Mouse (Mus musculus) forebrain, embryonic 16.5 days (tissue): ENCODE data around the gene Elmo1. TPM values are rescaled to one million over a fixed set of nuclear protein-coding genes. Genes with fewer than 3 reads are reported as not detected.
A peak's percentile ranks its signal among the peaks of the same experiment; 100 is the strongest.

Experiments used
- ATAC-seq: fragments of 200-750 bp; cut with Nextera tagmentation; 2 replicates; pipeline ENCODE4 v1.8.0; 2017; ENCODE audit warnings: mild to moderate bottlenecking, moderate library complexity
- H3K27ac ChIP-seq: fragments of 300-500 bp; sonication (generic); 2 replicates; pipeline ENCODE4 v1.5.1; 2014; ENCODE audit warnings: low read length, control low read depth
- H3K27me3 ChIP-seq: fragments of 300-500 bp; sonication (generic); replicated peaks from 2 replicates; pipeline ENCODE4 v1.6.1; 2014; ENCODE audit warnings: low read length; ENCODE audit not compliant: control insufficient read depth, insufficient read depth
- H3K36me3 ChIP-seq: fragments of 300-500 bp; sonication (generic); 2 replicates; pipeline ENCODE4 v1.6.1; 2014; ENCODE audit not compliant: control insufficient read depth, insufficient read depth
- H3K4me1 ChIP-seq: fragments of 300-500 bp; sonication (generic); replicated peaks from 2 replicates; pipeline ENCODE4 v1.6.1; 2014; ENCODE audit warnings: low read length; ENCODE audit not compliant: control insufficient read depth, insufficient read depth
- H3K4me2 ChIP-seq: fragments of 300-500 bp; sonication (generic); 2 replicates; pipeline ENCODE4 v1.6.1; 2014; ENCODE audit warnings: mild to moderate bottlenecking, low read length, control low read depth
- H3K4me3 ChIP-seq: fragments of 300-500 bp; sonication (generic); replicated peaks from 2 replicates; pipeline ENCODE4 v1.5.1; 2014; ENCODE audit warnings: mild to moderate bottlenecking, low read length, control low read depth
- H3K9ac ChIP-seq: fragments of 300-500 bp; sonication (generic); replicated peaks from 2 replicates; pipeline ENCODE4 v1.6.1; 2014; ENCODE audit warnings: low read depth, low read length, control low read depth
- H3K9me3 ChIP-seq: fragments of 300-500 bp; sonication (generic); 2 replicates; pipeline ENCODE4 v1.6.1; 2016; ENCODE audit warnings: low read length; ENCODE audit not compliant: control insufficient read depth
- WGBS: fragments of 180-500 bp; shearing (Covaris S2); extraction: QIAGEN DNeasy Blood & Tissue Kit; methylation state at CpG from one replicate; pipeline ENCODE4 v1.1.7; 2014; 5-methylcytosine and 5-hydroxymethylcytosine counted together
- polyA plus RNA-seq: library from polyadenylated mRNA; unstranded; fragments of >200 nt; fragmentation: Nextera tagmentation; extraction: Ambion mirVana; gene quantifications from 2 replicates; pipeline ENCODE4 v1.2.1, GENCODE M21; 2015

Elmo1 gene
- polyA plus RNA-seq, 1 experiment from 2014 or later = 42.4 TPM

DNA sequence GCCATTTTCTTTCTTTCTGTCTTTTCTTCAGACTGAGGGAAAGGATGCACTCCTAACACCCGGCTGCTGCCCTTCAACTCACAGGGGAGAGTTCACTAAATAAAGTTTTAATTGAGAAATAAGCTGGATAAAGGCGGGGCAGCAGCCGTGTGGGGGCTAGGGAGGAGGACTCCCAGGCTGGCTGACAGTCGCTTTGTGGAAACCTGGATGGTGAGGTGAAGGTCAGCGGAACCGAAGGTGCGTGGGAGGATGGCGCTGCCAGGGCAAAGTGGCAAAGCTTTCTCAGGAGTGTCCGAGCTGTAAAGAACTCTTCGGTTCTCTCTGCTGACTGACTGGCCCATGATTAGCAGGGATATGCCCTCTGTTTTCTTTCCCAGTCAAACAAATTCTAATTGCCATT, 40.2 kb upstream of the Elmo1 start:
- Histone ChIP-seq H3K27me3 (no peaks in the 10 kb centered on the region; the same call in 1 of the 2 replicates), H3K9ac (no peak overlapping the region), H3K9me3 (no peaks in the 10 kb centered on the region), H3K4me3 (no peak overlapping the region), H3K4me1 (peaks cover 3% of the 10 kb centered on the region; the same call in 1 of the 2 replicates), H3K27ac (no peak overlapping the region), H3K4me2 (no peak overlapping the region), H3K36me3 (no peaks in the 10 kb centered on the region)
- ATAC-seq = no peak
- 94% methylated on average over 10 of the region's 10 CpGs for WGBS

DNA sequence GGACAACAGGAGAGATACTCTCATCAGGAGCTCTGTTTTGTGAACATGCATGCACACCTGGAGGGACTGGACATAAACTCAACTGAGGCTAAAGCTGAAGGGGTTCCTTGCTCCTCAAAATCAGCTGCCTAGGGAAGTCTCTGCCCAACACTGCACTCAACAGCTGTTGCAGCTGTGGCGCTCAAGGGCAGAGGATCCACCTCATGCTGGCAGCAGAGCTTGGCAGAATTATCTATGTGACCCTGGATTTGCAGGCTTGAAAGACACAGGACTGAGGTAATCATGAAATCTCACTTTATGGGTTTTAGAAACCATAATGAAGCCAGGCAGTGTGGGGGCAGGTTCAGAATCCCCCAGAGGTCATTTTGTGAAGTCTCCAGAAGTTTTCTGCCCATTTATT, 32.5 kb upstream of the Elmo1 start:
- no peaks in the 10 kb centered on the region for H3K9me3 ChIP-seq
- no peak overlapping the region for H3K4me3 ChIP-seq
- no peaks in the 10 kb centered on the region for H3K36me3 ChIP-seq
- H3K4me2 ChIP-seq = no peak overlapping the region
- no peaks in the 10 kb centered on the region for H3K27me3 ChIP-seq
- 87% methylated on average over 1 of the region's 1 CpGs for WGBS
- H3K4me1 ChIP-seq = no peaks in the 10 kb centered on the region
- no peak overlapping the region for H3K27ac ChIP-seq
- no peak overlapping the region for H3K9ac ChIP-seq
- no peak for ATAC-seq

DNA sequence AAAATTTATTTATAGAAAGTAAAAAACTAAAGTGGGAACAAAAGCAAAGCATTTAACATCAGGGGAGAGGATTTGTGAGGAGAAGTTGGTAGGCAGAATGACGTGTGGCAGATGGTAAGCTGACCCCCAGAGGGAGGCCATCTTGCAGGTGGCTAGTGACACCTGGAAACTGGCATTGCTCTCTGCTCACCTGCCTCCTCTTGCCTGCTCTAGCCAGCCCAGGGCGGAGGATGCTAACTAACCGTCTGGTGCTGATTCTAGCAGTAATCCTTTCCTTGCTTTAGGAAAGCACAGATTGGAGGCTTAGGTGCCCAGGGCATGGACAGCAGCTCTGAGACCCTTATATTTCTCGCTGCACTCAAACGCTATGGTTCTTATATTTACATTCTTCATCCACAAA, 29.4 kb upstream of the Elmo1 start:
- Histone ChIP-seq H3K4me3 (no peak overlapping the region), H3K9ac (no peak overlapping the region), H3K27ac (no peak overlapping the region), H3K4me1 (no peaks in the 10 kb centered on the region), H3K36me3 (no peaks in the 10 kb centered on the region), H3K4me2 (no peak overlapping the region), H3K9me3 (no peaks in the 10 kb centered on the region), H3K27me3 (no peaks in the 10 kb centered on the region)
- WGBS = 74% methylated on average over 5 of the region's 5 CpGs
- ATAC-seq = no peak

DNA sequence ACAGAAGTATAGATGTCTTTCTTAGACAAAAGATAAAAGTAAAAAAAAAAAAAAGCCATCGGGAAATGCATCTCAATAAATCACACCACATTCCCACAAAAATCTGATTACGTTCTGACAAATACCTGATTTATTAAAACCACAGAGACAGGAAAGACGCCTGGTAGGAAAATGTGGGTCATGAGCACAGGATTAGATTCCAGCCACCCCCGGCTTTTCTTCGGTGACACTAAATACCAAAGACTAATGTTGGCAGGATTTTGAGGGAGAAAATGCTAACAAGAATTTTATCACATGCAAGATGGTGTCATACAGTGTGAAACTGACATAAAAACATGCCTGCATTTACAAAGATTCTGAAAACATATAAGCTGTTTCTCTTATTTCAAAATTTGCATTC, 27.1 kb upstream of the Elmo1 start:
- Histone ChIP-seq H3K9me3 (no peaks in the 10 kb centered on the region), H3K27ac (no peak overlapping the region), H3K27me3 (no peaks in the 10 kb centered on the region), H3K4me2 (no peak overlapping the region), H3K9ac (no peak overlapping the region), H3K36me3 (no peaks in the 10 kb centered on the region), H3K4me1 (no peaks in the 10 kb centered on the region), H3K4me3 (no peak overlapping the region)
- WGBS = 75% methylated on average over 5 of the region's 5 CpGs
- no peak for ATAC-seq

DNA sequence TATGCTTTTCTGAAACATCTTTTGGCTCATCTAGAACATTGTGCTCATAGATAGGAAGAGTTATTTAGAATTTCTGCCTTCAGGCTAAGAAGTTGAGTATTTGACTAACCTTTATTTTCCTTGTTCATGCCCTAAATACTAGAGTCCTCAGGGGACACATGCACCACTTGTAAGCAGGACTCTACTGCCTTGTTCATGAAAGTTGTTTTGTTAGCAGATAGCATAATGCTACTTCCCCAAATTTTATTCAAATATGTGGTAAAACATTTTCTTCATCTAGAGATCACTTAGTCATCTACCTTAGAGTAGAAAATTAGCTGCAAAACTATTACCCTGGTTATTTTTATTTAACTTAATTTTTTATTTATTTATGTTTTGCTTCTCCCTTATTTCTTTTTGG, 18.4 kb upstream of the Elmo1 start:
- no peak for ATAC-seq
- Histone ChIP-seq H3K4me2 (no peak overlapping the region), H3K9ac (no peak overlapping the region), H3K4me3 (no peak overlapping the region), H3K9me3 (no peaks in the 10 kb centered on the region), H3K36me3 (no peaks in the 10 kb centered on the region), H3K27me3 (no peaks in the 10 kb centered on the region), H3K27ac (no peak overlapping the region), H3K4me1 (no peaks in the 10 kb centered on the region)

DNA sequence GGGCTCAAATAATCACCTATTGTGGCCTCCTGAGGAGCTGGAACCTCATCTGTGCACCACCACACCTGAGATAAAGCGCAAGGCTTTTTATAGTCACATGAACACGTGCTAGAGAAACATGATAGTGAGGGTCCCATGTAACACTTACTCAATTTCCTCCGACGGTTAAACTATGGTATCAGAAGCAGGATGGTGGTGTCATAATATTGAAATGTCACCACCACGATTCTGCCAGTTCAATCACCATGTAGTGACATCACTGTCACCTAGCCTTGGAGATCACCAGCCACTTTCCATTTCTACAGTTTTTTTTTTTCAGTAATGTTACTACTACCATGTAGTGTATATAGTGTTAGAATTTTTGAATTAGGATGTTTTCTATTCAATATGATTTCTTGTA, 17.4 kb upstream of the Elmo1 start:
- WGBS = 90% methylated on average over 5 of the region's 5 CpGs
- H3K27me3 ChIP-seq = no peaks in the 10 kb centered on the region
- H3K27ac ChIP-seq = no peak overlapping the region
- no peak for ATAC-seq
- H3K9ac ChIP-seq = no peak overlapping the region
- no peaks in the 10 kb centered on the region for H3K9me3 ChIP-seq
- no peaks in the 10 kb centered on the region for H3K36me3 ChIP-seq
- H3K4me1 ChIP-seq = no peaks in the 10 kb centered on the region
- H3K4me3 ChIP-seq = no peak overlapping the region
- H3K4me2 ChIP-seq = no peak overlapping the region

DNA sequence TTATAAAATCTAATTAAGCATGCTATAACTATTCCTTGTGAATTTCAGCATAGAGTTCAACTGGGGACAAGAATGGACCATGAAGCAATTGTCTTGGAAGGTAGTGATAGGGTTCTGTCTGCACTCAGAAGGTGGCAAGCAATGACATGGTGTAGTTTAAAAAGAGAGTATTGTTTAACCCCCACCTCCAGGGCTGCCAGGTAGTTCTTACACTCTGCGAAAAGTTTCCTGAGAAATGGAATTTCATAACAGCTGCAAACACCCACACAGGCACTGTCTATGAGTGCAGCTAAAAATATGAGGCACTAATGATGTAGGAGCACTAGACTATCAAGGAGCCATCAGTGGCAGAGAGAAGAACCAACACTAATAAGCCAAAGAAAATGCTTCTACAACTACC, 13.9 kb upstream of the Elmo1 start:
- Histone ChIP-seq H3K9me3 (no peaks in the 10 kb centered on the region), H3K4me3 (no peak overlapping the region), H3K36me3 (no peaks in the 10 kb centered on the region), H3K27ac (no peak overlapping the region), H3K4me2 (no peak overlapping the region), H3K27me3 (no peaks in the 10 kb centered on the region), H3K4me1 (no peaks in the 10 kb centered on the region), H3K9ac (no peak overlapping the region)
- 87% methylated on average over 1 of the region's 1 CpGs for WGBS
- ATAC-seq = no peak

DNA sequence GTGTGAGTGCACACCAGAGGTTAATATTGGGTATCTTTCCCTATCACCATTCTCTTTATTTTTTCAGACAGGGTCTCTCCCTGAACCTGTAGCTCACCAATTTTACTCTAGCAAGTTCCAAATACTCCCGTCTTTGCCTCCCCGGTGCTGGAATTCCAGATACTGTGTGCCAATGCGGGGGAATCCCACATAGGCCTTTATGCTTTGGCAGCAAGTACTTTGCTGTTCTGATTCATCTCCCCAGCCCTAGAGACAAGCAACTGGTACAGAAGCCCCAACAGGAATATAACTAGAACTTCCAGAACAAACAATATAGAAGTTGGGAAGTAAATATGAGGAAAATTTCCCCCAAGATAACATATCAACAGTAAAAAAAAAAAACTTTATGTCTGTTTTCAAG, 13.2 kb upstream of the Elmo1 start:
- Histone ChIP-seq H3K27ac (no peak overlapping the region), H3K9ac (no peak overlapping the region), H3K4me2 (no peak overlapping the region), H3K9me3 (no peaks in the 10 kb centered on the region), H3K4me1 (no peaks in the 10 kb centered on the region), H3K36me3 (no peaks in the 10 kb centered on the region), H3K4me3 (no peak overlapping the region), H3K27me3 (no peaks in the 10 kb centered on the region)
- no peak for ATAC-seq
- WGBS = 83% methylated on average over 3 of the region's 3 CpGs

DNA sequence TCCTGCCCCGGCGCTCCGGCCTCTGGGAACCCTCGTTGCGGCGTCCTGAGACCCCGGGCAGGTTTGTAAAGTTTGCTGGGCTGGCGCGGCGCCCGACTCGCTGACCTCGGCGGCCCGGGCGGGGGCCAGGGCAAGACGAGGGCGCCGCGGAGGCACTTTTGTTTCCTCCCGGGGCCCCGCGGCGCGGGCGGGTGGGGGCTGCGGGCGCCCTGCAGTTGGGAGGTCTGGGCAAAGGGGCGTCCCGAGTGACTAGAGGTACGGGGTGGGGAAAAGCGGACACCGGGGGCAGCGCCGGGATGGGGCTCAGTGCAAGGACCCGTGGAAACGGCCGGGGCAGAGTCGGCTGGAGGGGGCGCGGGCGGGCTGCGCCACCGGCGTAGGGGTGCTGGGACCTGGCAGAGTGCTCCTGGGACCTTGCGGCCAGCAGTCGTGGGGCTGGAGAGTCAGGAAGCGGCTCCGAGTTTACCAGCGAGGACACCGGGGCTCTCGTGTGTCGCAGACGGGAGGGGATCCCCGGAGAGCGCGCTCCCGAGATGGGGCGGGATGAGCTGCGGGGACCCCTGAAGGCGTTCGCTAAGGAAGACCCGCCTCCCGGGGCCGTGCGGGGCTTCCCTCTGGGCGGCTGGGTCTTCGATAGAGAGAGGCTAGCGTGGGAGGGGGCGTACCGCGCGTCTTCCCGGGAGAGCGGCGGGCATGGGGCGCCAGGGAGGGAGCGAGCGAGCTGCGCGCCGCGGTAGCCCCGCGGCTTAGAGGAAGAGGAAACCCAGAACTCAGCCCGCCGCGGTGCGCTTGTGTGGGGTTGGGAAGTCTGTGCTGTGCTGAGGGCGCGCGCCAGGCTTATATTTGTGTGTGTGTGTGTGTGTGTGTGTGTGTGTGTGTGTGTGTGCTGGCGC, 561 bp downstream of the Elmo1 start:
- H3K4me2 ChIP-seq = peak overlapping the region; percentile 97
- H3K9me3 ChIP-seq = no peaks in the 10 kb centered on the region
- H3K27ac ChIP-seq = peak overlapping the region; percentile 48
- H3K4me3 ChIP-seq = peak overlapping the region; percentile 75
- no peaks in the 10 kb centered on the region for H3K36me3 ChIP-seq
- H3K9ac ChIP-seq = peak overlapping the region; percentile 71
- under 1% methylated on average over 89 of the region's 93 CpGs for WGBS
- ATAC-seq = peak; percentile 88
- peaks cover 24% of the 10 kb centered on the region for H3K27me3 ChIP-seq
- H3K4me1 ChIP-seq = peaks cover 9% of the 10 kb centered on the region

DNA sequence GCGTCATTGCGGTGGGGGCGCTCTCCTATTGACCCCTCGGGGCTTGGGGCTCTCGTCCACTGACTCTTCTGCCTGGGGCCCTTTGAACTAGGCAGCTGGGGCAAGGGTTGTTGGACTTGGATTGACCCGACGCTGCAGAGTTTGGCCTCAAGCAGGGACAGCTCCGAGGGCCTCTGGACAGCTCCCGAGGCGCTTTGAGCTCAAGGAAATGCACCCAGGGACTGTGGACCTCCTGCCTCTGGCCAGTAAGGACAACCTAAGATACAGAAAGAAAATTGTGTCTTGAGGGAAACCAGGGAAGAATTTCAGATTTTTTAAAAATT, 1.2 kb downstream of the Elmo1 start:
- Histone ChIP-seq H3K4me2 (peak overlapping the region; percentile 97), H3K4me1 (peaks cover 9% of the 10 kb centered on the region), H3K4me3 (peak overlapping the region; percentile 75), H3K9ac (peak overlapping the region; percentile 71), H3K9me3 (no peaks in the 10 kb centered on the region), H3K27ac (no peak overlapping the region; the same call in 1 of the 2 replicates), H3K36me3 (no peaks in the 10 kb centered on the region), H3K27me3 (peaks cover 26% of the 10 kb centered on the region)
- ATAC-seq = no peak; the same call in 1 of the 2 replicates
- 2% methylated on average over 9 of the region's 10 CpGs for WGBS
